ENCODE assay signal across 24 mouse cellular contexts in genomic region chr6:137163571-137163970, GRCm38 (mm10). TPM values are rescaled to one million over a fixed set of nuclear protein-coding genes. Genes with fewer than 3 reads are reported as not detected.
DNase-seq lines count a peak whose midpoint lies in the region; ATAC-seq lines count a peak whose summit lies in the region.
"Had no signal": no experiment of that assay in that cellular context is flagged by ENCODE, and none has a peak within 500 bp of the region (broad histone marks: within the 10 kb centered on the region; RNA-seq: fewer than 3 reads in every experiment).

No protein-coding gene starts in this region.

- ATAC-seq in granulocyte monocyte progenitor cell, adult 5-6 weeks (replicated peaks; ENCODE audit: poor library complexity, severe bottlenecking), result peak; percentile 89
- ATAC-seq: forebrain, postnatal 0 days; inflammation-experienced regulatory T-cells, adult 6 months; liver, embryonic 12.5 days; liver, postnatal 0 days; midbrain, embryonic 15.5 days had no signal

- peak; percentile 19 for DNase-seq in gastrocnemius, postnatal 14 days
- DNase-seq in gastrocnemius, postnatal 25 days, result no peak
- DNase-seq in 3134 (ENCODE audit: extremely low read depth, insufficient read length, low spot score) (peak; percentile 85), R1 (ENCODE audit: low read depth, low spot score) (peak; percentile 93)
- no peak for DNase-seq in thymus, postnatal 10 days (ENCODE audit: low spot score in 2 of 2)
- no peak for DNase-seq in adrenal gland, postnatal 4 days (ENCODE audit: low spot score in 2 of 2)
- DNase-seq in cerebellum, postnatal 4 days (ENCODE audit: low spot score in 2 of 2), result no peak
- DNase-seq: adrenal gland, postnatal 36 days; cerebellum, adult 2 months; cerebellum, postnatal 14 days; forebrain, postnatal 0 days; gastrocnemius, postnatal 10 days; heart, postnatal 10 days; kidney, adult 11 months; kidney, postnatal 4 days; layer of hippocampus, postnatal 36 days; liver, postnatal 0 days; right cerebral cortex, postnatal 4 days; thymus, adult 18-20 months; thymus, postnatal 36 days had no signal

- intact Hi-C loops in gastrocnemius, postnatal 14 days (cut with DNase I; ENCODE audit: low total_unique reads), result no loop called here

RNA-seq across cellular contexts. Expression of gene Rerg, which starts 6.7 kb away (rescaled TPM):
- total RNA-seq in gastrocnemius, postnatal 14 days (2021), result 1 to 10 TPM; 2.1 to 4.4 TPM
- 1 to 10 TPM in 1 of 2 experiments, under 1 TPM in 1; 0.97 to 1.1 TPM for total RNA-seq in gastrocnemius, postnatal 25 days (2021)
- total RNA-seq in granulocyte monocyte progenitor cell, adult 5-6 weeks (2014; fragmentation: Nextera tagmentation), result not detected in 2 replicates
- total RNA-seq in granulocyte monocyte progenitor cell, adult 5-6 weeks (2017), result 1.6 TPM in 1 of 2 replicates, not detected in the other
- total RNA-seq in adrenal gland, postnatal 4 days (2021), result 100 to 1,000 TPM; 110 to 116 TPM

Comparison
In these comparisons a context has a peak if more than half of its experiments do, and no peak if none do; other contexts are left out.
1. DNase-seq: peak in gastrocnemius, postnatal 14 days (single experiment), 3134 (single experiment) and R1 (single experiment); none in gastrocnemius, postnatal 25 days (single experiment), thymus, postnatal 10 days (0 of 2), adrenal gland, postnatal 4 days (0 of 2) and cerebellum, postnatal 4 days (0 of 2).
2. RNA of gene Rerg, which starts 6.7 kb away (total RNA-seq): 110 to 116 TPM in adrenal gland, postnatal 4 days; 2.1 to 4.4 TPM in gastrocnemius, postnatal 14 days, 1.6 TPM in granulocyte monocyte progenitor cell, adult 5-6 weeks and 0.97 to 1.1 TPM in gastrocnemius, postnatal 25 days; every median in the first group is over 10 times any median in the second.